Mouse (Mus musculus) CH12.LX (cell line): ENCODE data around the gene Parp12. TPM values are rescaled to one million over a fixed set of nuclear protein-coding genes. Genes with fewer than 3 reads are reported as not detected.
A peak's percentile ranks its signal among the peaks of the same experiment; 100 is the strongest.

Experiments
- DNase-seq: peaks from one replicate; pipeline ENCODE4 v3.0.0-alpha.2; 2013; ENCODE audit errors: extremely low read depth
- H3K27ac ChIP-seq: 2 replicates; pipeline ENCODE4 v1.5.1; 2012; ENCODE audit warnings: low read depth, mild to moderate bottlenecking, control low read depth, moderate library complexity; ENCODE audit not compliant: insufficient read depth
- H3K27me3 ChIP-seq: replicated peaks from 2 replicates; pipeline ENCODE3; 2012; ENCODE audit warnings: inconsistent platforms
- H3K36me3 ChIP-seq, 2 experiments: replicated peaks in 1 of 2; 2 replicates each; pipeline versions ENCODE3 to v1.6.1; 2012; ENCODE audit warnings: inconsistent platforms in 1 of 2, low read length in 1 of 2, mild to moderate bottlenecking in 1 of 2, mixed read lengths in 1 of 2, moderate library complexity in 1 of 2; ENCODE audit not compliant: control insufficient read depth in 1 of 2, insufficient read depth in 1 of 2
- H3K4me1 ChIP-seq, 2 experiments: 2 replicates each; pipeline ENCODE4 v1.6.1; 2012; ENCODE audit warnings: inconsistent platforms in 1 of 2, moderate library complexity in 1 of 2; ENCODE audit not compliant: insufficient read depth in 2 of 2, control insufficient read depth in 1 of 2
- H3K4me2 ChIP-seq: 2 replicates; pipeline ENCODE4 v1.6.1; 2012; ENCODE audit warnings: low read depth, mild to moderate bottlenecking, control low read depth; ENCODE audit not compliant: poor library complexity, insufficient read depth, severe bottlenecking
- H3K4me3 ChIP-seq, 3 experiments: fragments of 150-350 bp in 1 of 3; sonication (generic) in 1 of 3; replicated peaks in 1 of 3; 2 replicates each; pipeline versions ENCODE3 to v1.5.1; 2011 to 2012; ENCODE audit warnings: low read depth in 2 of 3, low read length in 2 of 3, mild to moderate bottlenecking in 2 of 3, moderate library complexity in 2 of 3, control low read depth in 1 of 3, improper control_type of control experiment in 1 of 3, inconsistent platforms in 1 of 3, mixed read lengths in 1 of 3; ENCODE audit not compliant: poor library complexity in 1 of 3
- H3K79me2 ChIP-seq: replicated peaks from 2 replicates; pipeline ENCODE4 v1.6.1; 2012; ENCODE audit warnings: mild to moderate bottlenecking, moderate library complexity; ENCODE audit not compliant: control insufficient read depth, poor library complexity, insufficient read depth, severe bottlenecking; ENCODE audit errors: extremely low read depth
- H3K9ac ChIP-seq: 2 replicates; pipeline ENCODE4 v1.6.1; 2012; ENCODE audit warnings: low read depth, mild to moderate bottlenecking, control low read depth, moderate library complexity; ENCODE audit not compliant: insufficient read depth
- H3K9me3 ChIP-seq: replicated peaks from 2 replicates; pipeline ENCODE3; 2012; ENCODE audit warnings: low read length, inconsistent platforms, mixed read lengths
- CTCF ChIP-seq, 2 experiments: IDR thresholded peaks in 1 of 2; conservative IDR thresholded peaks in 1 of 2; 2 replicates each; pipeline ENCODE4 v1.5.1; 2011 to 2012; ENCODE audit warnings: low read depth in 2 of 2, low read length in 2 of 2, improper control_type of control experiment in 1 of 2, inconsistent platforms in 1 of 2, mild to moderate bottlenecking in 1 of 2, moderate library complexity in 1 of 2
- E2F4 ChIP-seq: IDR thresholded peaks from 2 replicates; pipeline ENCODE4 v1.6.1; 2011; ENCODE audit warnings: low read depth, low read length, improper control_type of control experiment; ENCODE audit not compliant: insufficient replicate concordance
- EP300 ChIP-seq: IDR thresholded peaks from 2 replicates; pipeline ENCODE4 v1.6.1; 2011; ENCODE audit warnings: low read length, improper control_type of control experiment
- HCFC1 ChIP-seq: IDR thresholded peaks from 2 replicates; pipeline ENCODE4 v1.6.1; 2012; ENCODE audit warnings: low read depth, mild to moderate bottlenecking, inconsistent platforms, low read length, improper control_type of control experiment
- IRF4 ChIP-seq: IDR thresholded peaks from 2 replicates; pipeline ENCODE4 v1.6.1; 2014; ENCODE audit warnings: low read depth, mild to moderate bottlenecking, inconsistent platforms, low read length, improper control_type of control experiment
- JUN ChIP-seq: IDR thresholded peaks from 2 replicates; pipeline ENCODE4 v1.6.1; 2011; ENCODE audit warnings: low read depth, mild to moderate bottlenecking, low read length, improper control_type of control experiment, moderate library complexity; ENCODE audit not compliant: insufficient read depth
- KAT2A ChIP-seq: IDR thresholded peaks from 2 replicates; pipeline ENCODE4 v1.6.1; 2012; ENCODE audit warnings: low read length, improper control_type of control experiment, inconsistent platforms; ENCODE audit not compliant: insufficient replicate concordance
- MAZ ChIP-seq: IDR thresholded peaks from 2 replicates; pipeline ENCODE4 v1.6.1; 2012; ENCODE audit warnings: low read depth, mild to moderate bottlenecking, inconsistent platforms, low read length, improper control_type of control experiment, moderate library complexity
- MYC ChIP-seq: IDR thresholded peaks from 2 replicates; pipeline ENCODE4 v1.6.1; 2011; ENCODE audit warnings: low read depth, mild to moderate bottlenecking, improper control_type of control experiment, low read length
- NELFE ChIP-seq: IDR thresholded peaks from 2 replicates; pipeline ENCODE4 v1.6.1; 2011; ENCODE audit warnings: low read depth, low read length, improper control_type of control experiment
- POLR2A ChIP-seq: IDR thresholded peaks from 2 replicates; pipeline ENCODE4 v1.6.1; 2011; ENCODE audit warnings: low read depth, mild to moderate bottlenecking, improper control_type of control experiment, low read length
- POLR2AphosphoS2 ChIP-seq: IDR thresholded peaks from 2 replicates; pipeline ENCODE4 v1.6.1; 2011; ENCODE audit warnings: low read depth, low read length, improper control_type of control experiment
- RAD21 ChIP-seq: IDR thresholded peaks from 2 replicates; pipeline ENCODE4 v1.6.1; 2011; ENCODE audit warnings: low read depth, mild to moderate bottlenecking, low read length, improper control_type of control experiment, moderate library complexity
- RCOR1 ChIP-seq: conservative IDR thresholded peaks from 2 replicates; pipeline ENCODE4 v1.6.1; 2012; ENCODE audit warnings: low read depth, mild to moderate bottlenecking, inconsistent platforms, low read length, improper control_type of control experiment
- SIN3A ChIP-seq: IDR thresholded peaks from 2 replicates; pipeline ENCODE4 v1.6.1; 2012; ENCODE audit warnings: low read length, improper control_type of control experiment, inconsistent platforms
- SMC3 ChIP-seq: IDR thresholded peaks from 2 replicates; pipeline ENCODE4 v1.6.1; 2011; ENCODE audit warnings: low read depth, low read length, improper control_type of control experiment
- TCF12 ChIP-seq: IDR thresholded peaks from 2 replicates; pipeline ENCODE4 v1.6.1; 2014; ENCODE audit warnings: low read depth, mild to moderate bottlenecking, inconsistent platforms, low read length, improper control_type of control experiment
- USF1 ChIP-seq: IDR thresholded peaks from 2 replicates; pipeline ENCODE4 v1.6.1; 2014; ENCODE audit warnings: low read depth, mild to moderate bottlenecking, inconsistent platforms, low read length, improper control_type of control experiment
- USF2 ChIP-seq: conservative IDR thresholded peaks from 2 replicates; pipeline ENCODE4 v1.6.1; 2011; ENCODE audit warnings: low read depth, low read length, improper control_type of control experiment
- ZKSCAN1 ChIP-seq: IDR thresholded peaks from 2 replicates; pipeline ENCODE4 v1.6.1; 2012; ENCODE audit warnings: low read depth, inconsistent platforms, low read length, improper control_type of control experiment, borderline replicate concordance
- ZMIZ1 ChIP-seq: IDR thresholded peaks from 2 replicates; pipeline ENCODE4 v1.6.1; 2012; ENCODE audit warnings: low read depth, mild to moderate bottlenecking, inconsistent platforms, low read length, improper control_type of control experiment
- dilution Hi-C: fragments of 300-500 bp; cut with MboI; formaldehyde crosslinking; loops from 2 replicates; pipeline ENCODE4 v1.14.3; 2020; ENCODE audit warnings: low sequenced_read_pairs; ENCODE audit not compliant: extremely low pct_unique_long_range_greater_than_20kb, extremely low pct_ligation_motif_present
- in situ Hi-C: fragments of 300-500 bp; cut with MboI; formaldehyde crosslinking; loops from 3 replicates; pipeline ENCODE4 v1.14.3; 2019; ENCODE audit warnings: low sequenced_read_pairs, low pct_ligation_motif_present, low pct_unique_long_range_greater_than_20kb, mixed read lengths
- polyA plus RNA-seq: library from polyadenylated mRNA; unstranded; fragments of >175 nt; gene quantifications from 2 replicates; pipeline ENCODE4 v1.2.1, GENCODE M21; 2012; ENCODE audit warnings: low read depth; ENCODE audit not compliant: insufficient read length
- total RNA-seq, 2 experiments: library from RNA; depleted of rRNA; stranded (reverse); fragments of 300-350 nt in 1 of 2; fragments of >200 nt in 1 of 2; gene quantifications; 2 replicates each; pipeline ENCODE4 v1.2.3; 2012 to 2014

Gene Parp12
- total and polyA plus RNA-seq, 3 experiments = 0.04 TPM; not detected in 2

GRCm38 (mm10) chr6:39120685-39121084 is 2.5 kb upstream of the Parp12 start:
- Histone ChIP-seq H3K4me1 (no peaks in the 10 kb centered on the region), H3K4me3 (no peak overlapping the region), H3K4me2 (no peak overlapping the region)
- in situ Hi-C loops = no loop called here
- TF ChIP-seq ZKSCAN1 (no peak), IRF4 (no peak), CTCF (conservative IDR thresholded peaks at IDR 0.05 in 1 of 2, IDR thresholded peaks at IDR 0.05 in 1 of 2; ENCODE audit: low read depth in 2 of 2, low read length in 2 of 2) (0 out of 4 replicates have a peak, but pooled peaks of 1 of the 2 experiments have one; percentile 14), MYC (no peak), KAT2A (no peak), MAZ (no peak), RCOR1 (no peak)
- TF ChIP-seq, all 38 proteins: peak for 1
- no peak for DNase-seq
- H3K36me3 ChIP-seq = no peaks in the 10 kb centered on the region
- H3K27ac ChIP-seq = no peak overlapping the region
- H3K27me3 ChIP-seq = no peaks in the 10 kb centered on the region
- dilution Hi-C loops = no loop called here
- no peak overlapping the region for H3K9ac ChIP-seq
- H3K9me3 ChIP-seq = peaks cover 13% of the 10 kb centered on the region
- H3K79me2 ChIP-seq = no peaks in the 10 kb centered on the region

GRCm38 (mm10) chr6:39118456-39118881 is 320 bp upstream of the Parp12 start:
- H3K9me3 ChIP-seq = peaks cover 13% of the 10 kb centered on the region
- no peaks in the 10 kb centered on the region for H3K4me1 ChIP-seq
- H3K4me3 ChIP-seq = no peak overlapping the region
- no peak for DNase-seq
- no peak overlapping the region for H3K4me2 ChIP-seq
- TF ChIP-seq RAD21 (no peak), MAZ (no peak), HCFC1 (no peak), E2F4 (no peak), ZMIZ1 (no peak), USF1 (no peak), POLR2AphosphoS2 (no peak)
- TF ChIP-seq, all 38 proteins: peak for 0
- H3K36me3 ChIP-seq = no peaks in the 10 kb centered on the region
- no peak overlapping the region for H3K9ac ChIP-seq
- in situ Hi-C loops (no loop called here), dilution Hi-C loops (no loop called here)
- no peak overlapping the region for H3K27ac ChIP-seq
- no peaks in the 10 kb centered on the region for H3K79me2 ChIP-seq
- H3K27me3 ChIP-seq = no peaks in the 10 kb centered on the region

GRCm38 (mm10) chr6:39115438-39115837 is 2.7 kb downstream of the Parp12 start:
- no peak for TF ChIP-seq CTCF (conservative IDR thresholded peaks at IDR 0.05 in 1 of 2, IDR thresholded peaks at IDR 0.05 in 1 of 2; ENCODE audit: low read depth in 2 of 2, low read length in 2 of 2)
- no peak for TF ChIP-seq SMC3
- TF ChIP-seq SIN3A = no peak
- TF ChIP-seq JUN = no peak
- no peak for TF ChIP-seq POLR2A
- no peak for TF ChIP-seq RCOR1
- TF ChIP-seq MYC = no peak
- no peak for TF ChIP-seq USF2
- no peak for TF ChIP-seq EP300
- TF ChIP-seq KAT2A = no peak
- no peak for TF ChIP-seq ZMIZ1
- no peak for TF ChIP-seq NELFE
- TF ChIP-seq POLR2AphosphoS2 = no peak
- no peak for TF ChIP-seq USF1
- TF ChIP-seq TCF12 = no peak
- in situ Hi-C loops = no loop called here
- Histone ChIP-seq H3K4me1 (no peaks in the 10 kb centered on the region), H3K27me3 (no peaks in the 10 kb centered on the region), H3K9me3 (peaks cover 13% of the 10 kb centered on the region), H3K9ac (no peak overlapping the region), H3K79me2 (no peaks in the 10 kb centered on the region), H3K4me2 (no peak overlapping the region), H3K4me3 (no peak overlapping the region), H3K27ac (no peak overlapping the region), H3K36me3 (no peaks in the 10 kb centered on the region)
- dilution Hi-C loops = no loop called here
- DNase-seq = no peak
